Mouse (Mus musculus) left cerebral cortex, adult 9 months (tissue): ENCODE results near the gene 4921517D22Rik.

Source experiments
- DNase-seq, 2 experiments: peaks; one replicate each; pipeline ENCODE4 v3.0.0; 2022; ENCODE audit warnings: low spot score in 2 of 2

4921517D22Rik gene

GRCm38 (mm10) chr13:59691478-59691877 lies 2.4 kb downstream of the 4921517D22Rik start:
- no peak for DNase-seq

GRCm38 (mm10) chr13:59690576-59690975 lies 3.3 kb downstream of the 4921517D22Rik start:
- no peak for DNase-seq

- no peak for DNase-seq
Measured at GRCm38 (mm10) chr13:59689843-59690242, 4.1 kb downstream of the 4921517D22Rik start.

- no peak for DNase-seq
Measured at GRCm38 (mm10) chr13:59689313-59689712, 4.6 kb downstream of the 4921517D22Rik start.

- peak in 1 of 2 experiments; percentile 26 for DNase-seq
Measured at GRCm38 (mm10) chr13:59688338-59688770, 5.6 kb downstream of the 4921517D22Rik start.

- DNase-seq: no peak
Measured at GRCm38 (mm10) chr13:59685236-59685635, 8.7 kb downstream of the 4921517D22Rik start.

GRCm38 (mm10) chr13:59682629-59683028 lies 11.3 kb downstream of the 4921517D22Rik start:
- DNase-seq: no peak

GRCm38 (mm10) chr13:59679908-59680307 lies 14.0 kb downstream of the 4921517D22Rik start:
- no peak for DNase-seq

GRCm38 (mm10) chr13:59679306-59679705 lies 14.6 kb downstream of the 4921517D22Rik start:
- no peak for DNase-seq

- no peak for DNase-seq
Measured at GRCm38 (mm10) chr13:59676316-59677229, 17.3 kb downstream of the 4921517D22Rik start.

- peak in 1 of 2 experiments; percentile 38 for DNase-seq
Measured at GRCm38 (mm10) chr13:59675151-59676011, 18.5 kb downstream of the 4921517D22Rik start, which contains the start of gene Golm1. Gene Golm1, minus strand, starts transcription at chr13:59675811.

- peak in 1 of 2 experiments; percentile 21 for DNase-seq
Measured at GRCm38 (mm10) chr13:59674761-59675150, 19.2 kb downstream of the 4921517D22Rik start.

GRCm38 (mm10) chr13:59674215-59674614 lies 19.7 kb downstream of the 4921517D22Rik start:
- DNase-seq: no peak

GRCm38 (mm10) chr13:59673597-59673996 lies 20.3 kb downstream of the 4921517D22Rik start:
- no peak for DNase-seq

- peak in 1 of 2 experiments; percentile 20 for DNase-seq
Measured at GRCm38 (mm10) chr13:59672248-59672647, 21.7 kb downstream of the 4921517D22Rik start.

- no peak for DNase-seq
Measured at GRCm38 (mm10) chr13:59671521-59671920, 22.4 kb downstream of the 4921517D22Rik start.

GRCm38 (mm10) chr13:59669946-59670345 lies 24.0 kb downstream of the 4921517D22Rik start:
- peak in 1 of 2 experiments; percentile 42 for DNase-seq

- no peak for DNase-seq
Measured at GRCm38 (mm10) chr13:59668501-59669093, 25.3 kb downstream of the 4921517D22Rik start.

GRCm38 (mm10) chr13:59667763-59668162 lies 26.1 kb downstream of the 4921517D22Rik start:
- DNase-seq: no peak

- DNase-seq: no peak
Measured at GRCm38 (mm10) chr13:59663939-59664712, 29.8 kb downstream of the 4921517D22Rik start.

GRCm38 (mm10) chr13:59661966-59662365 lies 31.9 kb downstream of the 4921517D22Rik start:
- no peak for DNase-seq
